Mouse (Mus musculus): ENCODE measurements at regions not wholly inside any gene's neighbourhood (a gene's known extent, or its start where the extent isn't known, plus 50 kb on each side); places are given as distances from the start of the nearest gene placed in this dataset.

DNA sequence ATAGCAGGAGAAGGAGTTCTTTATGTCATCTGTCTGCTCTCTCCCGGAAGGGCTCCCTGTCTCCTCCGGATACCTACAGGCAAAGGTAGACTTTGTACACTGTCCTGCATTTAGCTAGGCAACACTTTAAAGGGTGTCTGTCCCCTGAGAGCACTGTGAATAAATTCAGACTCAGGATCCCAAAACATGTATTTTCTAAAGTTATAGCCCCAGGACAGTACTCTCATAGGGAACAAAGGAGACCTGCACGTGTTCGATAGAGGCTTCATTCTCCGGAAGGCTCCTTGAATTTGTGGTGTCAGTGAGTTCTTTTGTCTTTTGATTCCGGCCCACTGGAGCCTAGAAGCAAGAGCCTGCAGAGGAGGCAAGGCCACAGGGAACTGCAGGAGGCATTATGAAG lies 1273.3 kb downstream of the Synb start:
- TF ChIP-seq GATA1 (IDR thresholded peaks at IDR 0.05; ENCODE audit: borderline replicate concordance, low read length) (no peak), FLI1 (IDR thresholded peaks at IDR 0.05; ENCODE audit: low read length) (no peak)
